Mouse (Mus musculus): ENCODE results near the gene Zbtb4. TPM values are rescaled to one million over a fixed set of nuclear protein-coding genes. Genes with fewer than 3 reads are reported as not detected.

The Zbtb4 gene
- polyA plus RNA-seq, 1 experiment from 2014 or later, result 5.2 TPM

GRCm38 (mm10) chr11:69791420-69791819 is 25.7 kb downstream of the Zbtb4 start:
- ATAC-seq (ENCODE audit: low FRiP score, low read depth), result no peak
- no peak overlapping the region for H3K9ac ChIP-seq
- H3K4me3 ChIP-seq, result no peak overlapping the region
- WGBS, result 74% methylated on average over 5 of the region's 5 CpGs
- no peaks in the 10 kb centered on the region for H3K36me3 ChIP-seq
- 0 out of 2 replicates have a peak, but pooled peaks cover 13% of the 10 kb centered on the region for H3K27me3 ChIP-seq
- no peak overlapping the region for H3K4me2 ChIP-seq
- H3K9me3 ChIP-seq, result no peaks in the 10 kb centered on the region
- H3K27ac ChIP-seq (replicated peaks), result no peak overlapping the region
- H3K4me1 ChIP-seq (replicated peaks), result peaks cover 12% of the 10 kb centered on the region

- no peak overlapping the region for H3K9ac ChIP-seq
- peaks cover 17% of the 10 kb centered on the region; the same call in 1 of the 2 replicates for H3K27me3 ChIP-seq
- no peak for ATAC-seq (ENCODE audit: low FRiP score, low read depth)
- no peaks in the 10 kb centered on the region for H3K36me3 ChIP-seq
- peaks cover 12% of the 10 kb centered on the region for H3K4me1 ChIP-seq (replicated peaks)
- no peaks in the 10 kb centered on the region for H3K9me3 ChIP-seq
- no peak overlapping the region for H3K27ac ChIP-seq (replicated peaks)
- H3K4me2 ChIP-seq, result no peak overlapping the region
- no peak overlapping the region for H3K4me3 ChIP-seq
- 73% methylated on average over 5 of the region's 5 CpGs for WGBS
These were observed 27.7 kb downstream of the Zbtb4 start for GRCm38 (mm10) chr11:69793429-69793828.

GRCm38 (mm10) chr11:69795168-69795982 is 29.7 kb downstream of the Zbtb4 start, which contains the start of gene Chrnb1:
TSS of gene Chrnb1 (minus strand) at chr11:69795943.
- H3K9me3 ChIP-seq, result no peaks in the 10 kb centered on the region
- H3K27ac ChIP-seq (replicated peaks), result no peak within 1 kb of the TSS
- no peaks in the 10 kb centered on the region for H3K36me3 ChIP-seq
- peak within 1 kb of the TSS; percentile 89 for H3K4me2 ChIP-seq
- WGBS, result 1% methylated on average over 52 of the region's 52 CpGs
- H3K9ac ChIP-seq, result peak within 1 kb of the TSS; percentile 43; the same call in 1 of the 2 replicates
- peak within 1 kb of the TSS; percentile 47 for H3K4me3 ChIP-seq
- H3K27me3 ChIP-seq, result peaks cover 17% of the 10 kb centered on the region; the same call in 1 of the 2 replicates
- ATAC-seq (ENCODE audit: low FRiP score, low read depth), result peak; percentile 94
- H3K4me1 ChIP-seq (replicated peaks), result peaks cover 29% of the 10 kb centered on the region

GRCm38 (mm10) chr11:69795983-69796435 is 30.3 kb downstream of the Zbtb4 start:
- Histone ChIP-seq H3K4me2 (peak overlapping the region; percentile 89), H3K9me3 (no peaks in the 10 kb centered on the region), H3K36me3 (no peaks in the 10 kb centered on the region), H3K4me3 (peak overlapping the region; percentile 47), H3K27me3 (peaks cover 17% of the 10 kb centered on the region; the same call in 1 of the 2 replicates), H3K27ac (replicated peaks) (no peak overlapping the region), H3K4me1 (replicated peaks) (peaks cover 32% of the 10 kb centered on the region), H3K9ac (no peak overlapping the region)
- ATAC-seq (ENCODE audit: low FRiP score, low read depth), result no peak
- WGBS, result 4% methylated on average over 13 of the region's 13 CpGs

GRCm38 (mm10) chr11:69797924-69798323 is 32.2 kb downstream of the Zbtb4 start:
- H3K4me1 ChIP-seq (replicated peaks), result peaks cover 51% of the 10 kb centered on the region

GRCm38 (mm10) chr11:69799394-69800137 is 33.9 kb downstream of the Zbtb4 start:
- Histone ChIP-seq H3K36me3 (no peaks in the 10 kb centered on the region), H3K27me3 (peaks cover 5% of the 10 kb centered on the region), H3K9me3 (no peaks in the 10 kb centered on the region), H3K27ac (replicated peaks) (peak overlapping the region; percentile 96), H3K4me3 (peak overlapping the region; percentile 69), H3K9ac (peak overlapping the region; percentile 69), H3K4me2 (peak overlapping the region; percentile 94), H3K4me1 (replicated peaks) (peaks cover 68% of the 10 kb centered on the region)
- WGBS, result 15% methylated on average over 12 of the region's 12 CpGs
- no peak for ATAC-seq (ENCODE audit: low FRiP score, low read depth)

More at GRCm38 (mm10) chr11:69797924-69798323, 32.2 kb downstream of the Zbtb4 start:
- no peak overlapping the region for H3K4me3 ChIP-seq
- 74% methylated on average over 7 of the region's 7 CpGs for WGBS
- ATAC-seq (ENCODE audit: low FRiP score, low read depth), result no peak
- H3K27ac ChIP-seq (replicated peaks), result no peak overlapping the region
- no peaks in the 10 kb centered on the region for H3K36me3 ChIP-seq
- H3K9me3 ChIP-seq, result no peaks in the 10 kb centered on the region
- no peak overlapping the region for H3K4me2 ChIP-seq
- peaks cover 17% of the 10 kb centered on the region; the same call in 1 of the 2 replicates for H3K27me3 ChIP-seq
- no peak overlapping the region for H3K9ac ChIP-seq

GRCm38 (mm10) chr11:69800138-69800391 is 34.4 kb downstream of the Zbtb4 start:
- WGBS, result 1% methylated on average over 11 of the region's 11 CpGs
- ATAC-seq (ENCODE audit: low FRiP score, low read depth), result peak; percentile 2; the same call in 1 of the 2 replicates
- Histone ChIP-seq H3K27me3 (peaks cover 10% of the 10 kb centered on the region), H3K36me3 (no peaks in the 10 kb centered on the region), H3K4me1 (replicated peaks) (peaks cover 70% of the 10 kb centered on the region), H3K9me3 (no peaks in the 10 kb centered on the region), H3K4me3 (peak overlapping the region; percentile 69), H3K27ac (replicated peaks) (peak overlapping the region; percentile 96), H3K9ac (peak overlapping the region; percentile 69), H3K4me2 (peak overlapping the region; percentile 94)

GRCm38 (mm10) chr11:69800392-69801197 is 34.9 kb downstream of the Zbtb4 start:
- Histone ChIP-seq H3K9ac (peak overlapping the region; percentile 69), H3K27me3 (peaks cover 14% of the 10 kb centered on the region), H3K4me1 (replicated peaks) (peaks cover 66% of the 10 kb centered on the region), H3K36me3 (no peaks in the 10 kb centered on the region), H3K4me3 (peak overlapping the region; percentile 69), H3K27ac (replicated peaks) (peak overlapping the region; percentile 96), H3K4me2 (peak overlapping the region; percentile 94), H3K9me3 (no peaks in the 10 kb centered on the region)
- WGBS, result 0% methylated on average over 36 of the region's 36 CpGs
- peak; percentile 81 for ATAC-seq (ENCODE audit: low FRiP score, low read depth)

GRCm38 (mm10) chr11:69801379-69801977 is 35.8 kb downstream of the Zbtb4 start, which contains the start of gene Fgf11:
TSS of gene Fgf11 (minus strand) at chr11:69801857.
- Histone ChIP-seq H3K36me3 (no peaks in the 10 kb centered on the region), H3K27ac (replicated peaks) (peak within 1 kb of the TSS; percentile 96), H3K4me2 (peak within 1 kb of the TSS; percentile 94), H3K9me3 (no peaks in the 10 kb centered on the region), H3K27me3 (peaks cover 23% of the 10 kb centered on the region), H3K9ac (peak within 1 kb of the TSS; percentile 69), H3K4me3 (peak within 1 kb of the TSS; percentile 69), H3K4me1 (replicated peaks) (peaks cover 61% of the 10 kb centered on the region)
- no peak for ATAC-seq (ENCODE audit: low FRiP score, low read depth)
- WGBS, result under 1% methylated on average over 33 of the region's 33 CpGs

- H3K4me1 ChIP-seq (replicated peaks), result peaks cover 61% of the 10 kb centered on the region
- 0% methylated on average over 33 of the region's 33 CpGs for WGBS
These were observed 37.0 kb downstream of the Zbtb4 start for GRCm38 (mm10) chr11:69802648-69803105.

GRCm38 (mm10) chr11:69803328-69803727 is 37.6 kb downstream of the Zbtb4 start:
- Histone ChIP-seq H3K4me2 (peak overlapping the region; percentile 94), H3K4me1 (replicated peaks) (peaks cover 61% of the 10 kb centered on the region), H3K9me3 (no peaks in the 10 kb centered on the region), H3K27me3 (peaks cover 24% of the 10 kb centered on the region), H3K9ac (peak overlapping the region; percentile 69), H3K27ac (replicated peaks) (peak overlapping the region; percentile 78), H3K36me3 (no peaks in the 10 kb centered on the region), H3K4me3 (peak overlapping the region; percentile 69)
- no peak for ATAC-seq (ENCODE audit: low FRiP score, low read depth)
- 2% methylated on average over 12 of the region's 12 CpGs for WGBS

More at GRCm38 (mm10) chr11:69802648-69803105, 37.0 kb downstream of the Zbtb4 start:
- Histone ChIP-seq H3K4me3 (peak overlapping the region; percentile 69), H3K4me2 (peak overlapping the region; percentile 94), H3K9me3 (no peaks in the 10 kb centered on the region), H3K27ac (replicated peaks) (peak overlapping the region; percentile 78), H3K36me3 (no peaks in the 10 kb centered on the region), H3K27me3 (peaks cover 24% of the 10 kb centered on the region), H3K9ac (peak overlapping the region; percentile 69)
- peak; percentile 25; the same call in 1 of the 2 replicates for ATAC-seq (ENCODE audit: low FRiP score, low read depth)
